Mouse (Mus musculus): ENCODE results near the gene Tgfb2. TPM values are rescaled to one million over a fixed set of nuclear protein-coding genes. Genes with fewer than 3 reads are reported as not detected.

Tgfb2 gene
- total RNA-seq, 2 experiments from 2014 or later = 13.3 to 16.0 TPM

DNA sequence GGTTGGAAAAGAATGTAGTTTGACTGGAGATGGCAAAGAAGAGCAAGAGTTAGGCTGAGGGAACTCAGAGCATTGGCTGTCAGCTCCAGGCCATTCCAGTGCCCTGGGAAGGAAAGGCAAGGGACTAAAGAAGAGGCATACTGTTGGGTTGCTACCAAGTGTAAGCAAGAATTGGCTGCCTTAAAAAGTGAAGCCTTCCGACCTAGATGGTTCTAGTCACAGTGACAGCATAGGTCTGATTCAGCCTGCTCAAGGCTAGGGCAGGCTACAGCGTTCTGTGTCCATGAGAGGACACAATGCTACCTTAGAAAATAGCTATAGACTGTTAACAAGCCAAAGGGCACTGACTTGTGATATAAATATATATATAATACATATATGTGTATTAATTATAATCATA is 117.6 kb downstream of the Tgfb2 start:
- intact Hi-C loops (cut with DNase I) = no loop called here
- no peak for DNase-seq

DNA sequence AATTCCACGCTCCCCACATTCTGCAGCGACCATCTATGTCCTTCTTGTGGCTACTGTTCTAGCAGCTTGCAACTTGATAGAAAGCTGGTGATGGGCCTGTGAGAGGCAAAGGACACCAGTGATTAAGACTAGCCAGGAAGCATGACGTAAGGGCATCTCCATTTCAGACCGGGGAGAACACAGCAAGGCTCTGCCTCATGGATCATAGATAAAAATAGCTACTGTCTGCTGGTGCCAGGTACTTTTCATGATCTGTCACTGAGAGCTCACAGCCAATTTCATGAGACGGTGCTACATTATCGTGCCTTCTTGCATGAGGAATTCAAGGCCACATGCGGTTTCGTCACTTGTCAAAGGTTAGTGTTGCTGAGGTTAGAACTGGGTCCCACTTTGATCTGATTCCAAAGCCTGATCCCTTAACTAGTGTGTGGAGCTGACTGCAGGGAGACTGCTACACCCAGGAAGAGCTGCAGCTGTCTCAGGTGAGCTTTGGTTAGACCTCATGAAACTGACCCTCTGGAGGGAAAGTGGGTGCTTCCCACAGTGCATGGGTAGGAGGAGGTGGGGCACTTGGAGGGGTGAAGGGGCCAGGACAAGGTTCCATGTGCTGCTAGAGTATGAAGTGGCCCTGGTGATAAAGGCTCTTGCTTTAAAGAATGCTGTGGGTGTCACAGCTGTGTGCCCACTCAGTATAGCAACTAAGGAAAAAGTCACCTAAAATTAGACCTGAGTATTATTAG is 118.6 kb downstream of the Tgfb2 start:
- DNase-seq = no peak
- intact Hi-C loops (cut with DNase I) = no loop called here

DNA sequence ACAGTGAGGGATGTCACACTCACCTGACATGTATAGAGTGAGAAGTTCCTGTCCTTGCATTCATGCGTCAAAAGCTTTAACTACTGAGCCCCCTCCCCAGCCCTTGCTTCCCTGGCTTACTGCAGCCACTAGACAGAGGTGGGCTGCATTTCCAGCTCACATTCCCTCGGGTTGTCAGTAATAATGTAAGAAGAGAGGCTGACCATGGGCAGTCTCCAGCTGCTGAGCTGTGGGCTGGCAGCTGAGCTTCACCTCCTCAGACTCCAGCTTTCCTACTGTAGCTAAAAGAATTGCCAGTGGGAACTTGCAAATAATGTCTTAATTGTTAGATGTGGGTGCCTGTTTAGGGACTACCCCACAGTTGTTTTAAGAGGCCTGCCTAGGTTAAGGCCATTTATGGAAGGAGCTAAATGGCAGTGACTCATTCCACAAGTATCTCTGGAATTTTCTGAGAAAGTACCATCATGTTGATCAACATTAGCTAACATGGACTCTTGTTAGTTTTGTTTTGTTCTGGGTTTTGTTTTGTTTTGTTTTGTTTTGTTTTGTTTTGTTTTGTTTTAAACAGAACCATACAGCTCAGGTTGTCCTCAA is 120.1 kb downstream of the Tgfb2 start:
- intact Hi-C loops (cut with DNase I) = no loop called here
- DNase-seq = no peak

DNA sequence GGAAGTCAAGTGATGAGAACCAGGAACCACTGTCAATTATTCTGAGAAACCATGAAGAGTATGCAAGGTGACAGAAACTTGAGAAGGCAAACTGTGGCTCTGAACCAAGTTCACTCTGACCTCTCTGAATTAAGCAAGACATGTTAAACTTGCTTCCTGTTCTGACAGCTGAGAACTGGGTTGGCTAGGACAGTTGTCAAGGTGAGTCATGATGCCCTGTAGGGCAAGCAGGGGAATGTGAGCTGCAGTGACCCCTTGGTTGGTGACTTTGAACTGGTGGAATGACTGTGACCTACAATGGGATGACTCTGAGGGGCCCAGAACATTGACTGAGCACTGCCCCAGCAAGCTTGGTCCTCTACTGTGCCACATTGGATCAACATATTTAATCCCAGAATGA is 121.9 kb downstream of the Tgfb2 start:
- intact Hi-C loops (cut with DNase I) = no loop called here
- DNase-seq = no peak

DNA sequence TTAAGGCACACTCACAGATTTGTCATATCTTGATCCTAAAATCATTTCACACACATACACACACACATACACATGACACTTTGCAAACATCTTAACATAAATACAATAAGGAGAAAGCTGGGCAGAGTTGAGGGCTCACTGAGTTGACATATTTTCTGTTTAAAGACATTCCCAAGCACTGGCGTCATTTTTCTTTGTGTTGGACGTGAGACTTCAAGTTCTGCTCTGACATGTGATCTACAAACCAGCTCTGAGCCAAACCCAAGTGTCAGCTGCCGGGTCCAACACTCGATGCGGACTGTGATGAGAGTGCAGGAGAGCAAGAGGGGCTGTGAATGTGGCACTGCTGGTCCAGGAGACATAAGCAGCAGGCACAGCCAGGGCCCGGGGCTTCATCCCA is 123.7 kb downstream of the Tgfb2 start:
- no peak for DNase-seq
- intact Hi-C loops (cut with DNase I) = no loop called here

DNA sequence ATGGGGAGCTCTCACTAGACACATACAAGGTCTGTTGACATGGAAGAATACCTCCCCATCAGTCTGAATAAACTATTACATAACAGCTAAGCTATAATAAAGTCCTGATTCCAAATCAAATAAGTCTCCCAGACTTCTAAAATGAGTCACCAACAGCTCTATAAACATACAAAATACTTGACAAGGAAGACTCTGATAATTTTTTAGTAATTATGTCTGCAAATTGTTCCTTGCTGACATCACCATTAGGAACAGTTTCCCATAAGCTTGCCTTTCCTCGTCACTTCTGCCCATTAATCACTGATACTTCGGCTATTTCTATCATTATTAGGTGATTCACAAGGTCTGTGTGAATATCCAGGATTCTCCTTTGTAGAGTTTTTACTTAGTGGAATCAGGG is 124.1 kb downstream of the Tgfb2 start:
- intact Hi-C loops (cut with DNase I) = no loop called here

DNA sequence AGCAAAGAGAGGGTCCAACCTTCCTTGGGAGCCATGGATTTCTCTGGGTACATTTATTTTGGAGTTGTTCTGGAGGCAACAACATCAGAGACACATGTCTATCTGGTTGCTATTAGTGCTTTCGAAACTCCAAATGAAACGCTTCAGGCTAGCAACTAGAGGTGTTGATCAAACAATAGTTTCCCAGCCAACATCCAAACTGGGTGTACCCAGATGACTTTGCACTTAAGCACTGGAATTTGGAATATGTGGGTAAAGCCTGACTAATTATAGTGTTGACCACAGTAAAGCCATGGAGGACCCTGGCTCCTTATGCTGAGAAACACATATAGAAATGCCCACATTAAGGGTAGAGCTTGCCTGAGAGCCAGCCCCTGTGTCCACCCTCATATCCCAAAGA is 124.7 kb downstream of the Tgfb2 start:
- no peak for DNase-seq
- intact Hi-C loops (cut with DNase I) = no loop called here

More for the DNA sequence above, 124.1 kb downstream of the Tgfb2 start:
- no peak for DNase-seq

DNA sequence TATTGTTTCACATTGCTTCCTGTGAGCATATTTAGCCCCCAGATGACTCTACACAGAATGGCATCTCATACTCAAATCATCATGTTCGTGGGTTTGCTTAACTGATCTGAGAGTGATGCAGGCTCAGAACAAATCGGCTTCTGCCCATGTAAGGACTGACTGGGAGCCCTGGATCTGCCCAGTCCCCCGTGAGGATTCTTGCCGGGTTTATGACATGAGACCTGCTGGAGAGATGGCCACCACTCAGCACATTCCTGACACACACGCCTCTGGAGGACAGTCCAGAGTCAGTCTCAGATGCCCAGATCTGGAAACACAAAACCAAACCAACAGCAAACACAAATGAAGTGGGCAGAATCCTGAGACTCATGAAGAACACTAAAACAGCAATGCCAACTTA is 128.5 kb downstream of the Tgfb2 start:
- intact Hi-C loops (cut with DNase I) = no loop called here
- no peak for DNase-seq

DNA sequence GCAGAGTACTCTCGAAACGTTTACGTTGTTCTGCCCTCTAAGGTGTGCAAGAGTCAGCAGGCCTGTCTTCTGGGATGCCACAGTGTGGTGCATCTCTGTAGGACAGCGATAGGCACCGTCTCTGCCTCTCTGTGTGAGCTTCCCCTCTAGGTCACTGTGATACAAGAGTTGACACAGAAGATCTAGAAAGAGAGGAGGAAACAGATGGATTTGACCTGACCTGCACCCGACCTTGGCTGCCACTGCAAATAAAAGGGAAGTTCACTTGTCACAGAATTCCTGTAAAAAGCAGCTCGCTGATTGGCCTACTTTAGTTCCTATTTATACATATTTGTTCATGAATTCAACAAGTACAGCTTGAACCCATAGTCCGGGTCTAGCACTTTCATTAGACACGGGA is 130.2 kb downstream of the Tgfb2 start:
- no peak for DNase-seq
- intact Hi-C loops (cut with DNase I) = no loop called here

DNA sequence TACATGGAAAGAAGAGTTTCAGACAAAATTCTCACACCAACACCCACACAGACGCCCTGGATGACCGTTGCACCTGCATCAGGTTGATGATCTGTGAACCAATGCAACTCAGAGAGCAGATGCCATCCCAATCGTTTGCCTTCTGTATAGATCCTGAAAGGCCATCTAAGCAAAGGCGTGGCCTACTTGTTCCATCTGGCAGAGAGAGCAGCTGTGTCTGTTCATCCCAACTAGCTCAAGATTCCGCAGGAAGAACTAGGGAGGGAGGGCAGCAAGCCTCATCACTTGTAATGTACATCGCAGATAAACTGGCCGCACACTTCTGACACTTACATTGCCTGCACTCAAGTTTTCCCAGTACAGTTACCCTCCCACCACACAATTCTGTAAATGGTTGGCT is 130.7 kb downstream of the Tgfb2 start:
- intact Hi-C loops (cut with DNase I) = no loop called here
- no peak for DNase-seq

Other genes starting within 250 kb of the Tgfb2 start
- gene Rrp15, start 43.4 kb upstream of the Tgfb2 start, total RNA-seq (2021) = 10 to 100 TPM; 20.6 to 21.5 TPM